Mouse (Mus musculus): ENCODE measurements at regions not wholly inside any gene's neighbourhood (a gene's known extent, or its start where the extent isn't known, plus 50 kb on each side); places are given as distances from the start of the nearest gene placed in this dataset.
"Not testable (repeated sequence)": the region's sequence is repeated elsewhere in the genome, so short reads cannot be mapped to it uniquely, and the experiment has no call there.

- no peak for DNase-seq (ENCODE audit: extremely low spot score in 1 of 2, low spot score in 1 of 2)
Measured at GRCm38 (mm10) chr6:69932297-69932696, 859.7 kb downstream of the Rpia start.

- DNase-seq (ENCODE audit: extremely low spot score in 1 of 2, low spot score in 1 of 2) = peak in 1 of 2 experiments; percentile 15
Measured at GRCm38 (mm10) chr6:69914781-69915180, 877.3 kb downstream of the Rpia start.

GRCm38 (mm10) chr6:69879286-69879685, 912.7 kb downstream of the Rpia start:
- DNase-seq (ENCODE audit: extremely low spot score in 1 of 2, low spot score in 1 of 2) = peak; percentile 2 to 11

- not testable (repeated sequence) for DNase-seq (ENCODE audit: extremely low spot score in 1 of 2, low spot score in 1 of 2)
Measured at GRCm38 (mm10) chr6:69858631-69859030, 933.4 kb downstream of the Rpia start.

GRCm38 (mm10) chr6:69828640-69829039, 963.4 kb downstream of the Rpia start:
- DNase-seq (ENCODE audit: extremely low spot score in 1 of 2, low spot score in 1 of 2) = peak in 1 of 2 experiments; percentile 32

GRCm38 (mm10) chr6:69814972-69815371, 977.1 kb downstream of the Rpia start:
- not testable (repeated sequence) for DNase-seq (ENCODE audit: extremely low spot score in 1 of 2, low spot score in 1 of 2)

- not testable (repeated sequence) for DNase-seq (ENCODE audit: extremely low spot score in 1 of 2, low spot score in 1 of 2)
Measured at GRCm38 (mm10) chr6:69814373-69814772, 977.7 kb downstream of the Rpia start.

- peak in 1 of 2 experiments; percentile 31 for DNase-seq (ENCODE audit: extremely low spot score in 1 of 2, low spot score in 1 of 2)
Measured at GRCm38 (mm10) chr6:69780330-69780729, 1011.7 kb downstream of the Rpia start.

- DNase-seq (ENCODE audit: extremely low spot score in 1 of 2, low spot score in 1 of 2) = not testable (repeated sequence)
Measured at GRCm38 (mm10) chr6:69777322-69777721, 1014.7 kb downstream of the Rpia start.

- no peak for DNase-seq (ENCODE audit: extremely low spot score in 1 of 2, low spot score in 1 of 2)
Measured at GRCm38 (mm10) chr6:69764861-69765260, 1027.2 kb downstream of the Rpia start.

GRCm38 (mm10) chr6:69758618-69759017, 1033.4 kb downstream of the Rpia start:
- peak in 1 of 2 experiments; percentile 42 for DNase-seq (ENCODE audit: extremely low spot score in 1 of 2, low spot score in 1 of 2)

- no peak for DNase-seq (ENCODE audit: extremely low spot score in 1 of 2, low spot score in 1 of 2)
Measured at GRCm38 (mm10) chr6:69739002-69739625, 1052.9 kb downstream of the Rpia start.

- peak in 1 of 2 experiments; percentile 2 for DNase-seq (ENCODE audit: extremely low spot score in 1 of 2, low spot score in 1 of 2)
Measured at GRCm38 (mm10) chr6:69732866-69733265, 1059.2 kb downstream of the Rpia start.

GRCm38 (mm10) chr6:69726362-69726761, 1065.7 kb downstream of the Rpia start:
- DNase-seq (ENCODE audit: extremely low spot score in 1 of 2, low spot score in 1 of 2) = peak in 1 of 2 experiments; percentile 5

- DNase-seq (ENCODE audit: extremely low spot score in 1 of 2, low spot score in 1 of 2) = not testable (repeated sequence)
Measured at GRCm38 (mm10) chr6:69702813-69703212, 1089.2 kb downstream of the Rpia start.

GRCm38 (mm10) chr6:69681172-69681571, 1110.9 kb downstream of the Rpia start:
- no peak for DNase-seq (ENCODE audit: extremely low spot score in 1 of 2, low spot score in 1 of 2)

GRCm38 (mm10) chr6:69662426-69662825, 1129.6 kb downstream of the Rpia start:
- not testable (repeated sequence) for DNase-seq (ENCODE audit: extremely low spot score in 1 of 2, low spot score in 1 of 2)

Measured in frontal cortex, adult 2 months (tissue).